Mouse (Mus musculus) Muller cell, postnatal 12 days (primary cell): ENCODE data around the gene Zcchc4.
"Not testable (repeated sequence)": the region's sequence is repeated elsewhere in the genome, so short reads cannot be mapped to it uniquely, and the experiment has no call there.

Experiments used
- DNase-seq: peaks from one replicate; pipeline ENCODE4 v3.0.0-alpha.2; 2015; ENCODE audit errors: inconsistent ontology term

Gene Zcchc4

DNA sequence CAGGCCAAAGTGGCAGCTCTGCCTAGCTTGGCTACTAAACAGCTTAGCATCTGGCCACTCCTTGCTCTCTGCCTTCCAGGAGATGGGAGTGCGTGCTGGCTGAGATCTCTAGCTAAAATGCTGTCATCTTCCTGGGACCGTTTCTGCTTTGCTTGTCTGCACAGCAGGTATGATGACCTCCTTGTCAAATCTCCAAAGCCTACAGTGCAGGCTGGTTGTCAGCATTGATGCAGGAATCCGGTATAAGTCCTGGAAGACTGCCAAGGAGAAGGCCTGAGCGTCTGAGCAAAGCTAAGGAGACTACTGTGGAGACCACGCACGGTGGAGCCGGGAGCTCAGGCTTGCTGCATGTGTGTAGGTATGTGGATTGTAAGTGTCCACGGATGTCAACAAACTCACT is at the start of gene Zcchc4:
TSS of gene Zcchc4 (plus strand) at position 173 of the 400 bp plus-strand sequence.
- DNase-seq, result peak; percentile 19

DNA sequence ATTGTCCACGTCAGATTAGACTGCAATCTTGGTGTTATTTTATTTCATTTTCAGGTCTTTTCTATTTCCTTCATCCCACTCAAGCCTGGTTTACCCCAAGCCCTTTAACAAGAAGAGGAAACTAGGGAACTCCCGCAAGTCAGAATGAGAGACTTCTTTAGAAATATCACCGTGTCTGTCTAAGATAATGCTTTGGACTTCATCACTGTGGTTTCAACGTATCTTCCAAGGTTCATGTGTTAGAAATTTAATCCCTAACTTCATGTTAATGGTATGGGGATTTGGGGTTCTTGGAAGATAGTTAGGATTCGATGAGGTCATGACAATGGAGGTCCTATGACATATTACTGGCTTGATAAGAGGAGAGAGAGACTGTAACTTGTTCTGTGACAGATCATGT is 47.5 kb upstream of the Zcchc4 start:
- no peak for DNase-seq

DNA sequence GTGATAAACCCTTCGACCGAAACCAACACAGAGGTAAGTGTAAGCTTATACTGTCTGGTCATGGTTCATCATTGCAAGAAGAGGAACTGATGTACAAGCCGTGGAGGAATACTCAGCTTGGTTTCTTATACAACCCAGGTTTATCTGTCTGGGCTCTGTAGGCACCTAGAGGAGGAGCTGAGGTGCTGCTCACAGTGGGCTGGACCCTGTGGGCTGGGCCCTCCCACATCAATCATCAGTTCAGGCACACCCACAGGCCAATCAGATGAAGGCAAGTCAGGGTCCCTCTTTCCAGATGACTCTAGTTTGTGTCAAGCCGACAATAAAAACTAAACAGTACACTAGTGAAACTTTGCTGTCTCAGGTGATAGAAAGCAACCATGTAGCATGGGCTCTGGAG is 42.4 kb upstream of the Zcchc4 start:
- no peak for DNase-seq

DNA sequence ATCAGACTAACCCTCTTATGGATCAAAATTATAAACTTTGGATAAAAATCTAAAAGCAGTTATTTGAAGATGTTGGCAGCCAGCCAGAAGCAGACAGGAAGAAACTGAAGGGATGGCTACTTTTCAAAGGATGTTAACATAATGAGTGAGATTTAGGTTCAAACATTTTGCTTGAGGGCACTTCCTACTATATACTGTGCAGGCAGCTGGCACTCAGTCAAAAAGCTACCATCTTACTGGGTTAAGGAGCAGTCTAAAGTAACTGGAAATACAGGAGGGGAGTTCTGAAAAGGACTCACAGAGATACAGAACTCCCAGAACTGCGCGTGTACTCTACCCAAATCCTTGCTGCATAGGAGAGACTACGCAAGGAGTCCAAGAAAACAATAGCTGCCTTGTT is 39.2 kb upstream of the Zcchc4 start:
- DNase-seq, result no peak

DNA sequence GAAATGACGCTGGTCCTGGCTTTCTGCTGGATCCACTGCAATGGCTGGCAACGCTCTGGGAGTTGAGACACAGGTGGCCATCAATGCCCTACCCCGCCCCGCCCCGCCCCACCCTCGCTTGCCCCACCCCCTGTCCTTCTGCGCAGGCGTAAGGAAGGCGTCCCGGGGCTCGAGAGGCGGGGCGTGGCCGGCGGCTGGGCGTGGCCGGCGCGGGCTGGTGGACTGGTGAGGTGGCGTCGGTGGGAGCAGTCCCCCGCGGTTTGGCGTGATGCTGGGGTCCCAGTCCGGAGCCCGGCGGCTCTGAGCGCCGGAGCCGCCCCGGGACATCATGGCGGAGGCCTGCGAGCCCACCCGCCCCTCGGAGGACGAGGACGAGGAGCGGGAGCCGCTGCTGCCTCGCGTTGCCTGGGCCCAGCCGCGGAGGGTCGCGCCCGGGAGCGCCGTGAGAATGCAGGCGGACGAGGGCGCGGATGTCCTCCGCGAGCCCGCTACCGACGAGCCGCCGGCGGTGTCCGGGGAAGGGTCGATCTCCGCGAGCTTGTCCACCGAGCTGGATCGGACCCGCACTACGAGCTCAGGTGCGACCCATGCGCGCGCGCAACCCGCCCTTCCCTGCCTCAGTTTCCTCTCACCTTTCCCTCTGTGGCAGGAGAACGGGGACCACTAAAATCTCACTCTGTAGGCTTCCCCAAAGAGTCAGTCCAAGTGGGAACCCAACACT is 33.7 kb upstream of the Zcchc4 start, which contains the start of gene Pi4k2b:
TSS of gene Pi4k2b (plus strand) at position 184 of the 721 bp plus-strand sequence.
- peak; percentile 93 for DNase-seq

GRCm38 (mm10) chr5:52742112-52742813 is 32.9 kb upstream of the Zcchc4 start:
- DNase-seq, result peak; percentile 61

DNA sequence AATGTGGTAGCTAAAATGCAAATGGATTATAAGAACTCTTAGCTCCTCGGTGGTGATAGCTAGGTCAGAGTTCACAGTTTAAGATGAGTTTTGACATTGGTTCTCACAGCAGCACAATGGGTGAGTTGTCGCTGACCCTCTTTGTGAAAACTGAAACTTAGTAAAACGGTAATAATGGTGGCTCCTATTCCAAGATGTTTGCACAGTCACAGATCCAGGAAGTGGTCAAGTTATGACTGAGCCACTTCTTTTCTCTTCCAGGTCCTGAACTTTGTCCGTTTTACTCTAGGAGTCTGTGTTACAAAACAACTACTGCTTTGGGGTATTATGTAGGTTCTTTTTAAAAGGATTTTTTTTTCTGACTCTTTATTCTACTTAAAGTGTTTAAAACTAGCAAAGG is 32.0 kb upstream of the Zcchc4 start:
- DNase-seq, result peak; percentile 3

DNA sequence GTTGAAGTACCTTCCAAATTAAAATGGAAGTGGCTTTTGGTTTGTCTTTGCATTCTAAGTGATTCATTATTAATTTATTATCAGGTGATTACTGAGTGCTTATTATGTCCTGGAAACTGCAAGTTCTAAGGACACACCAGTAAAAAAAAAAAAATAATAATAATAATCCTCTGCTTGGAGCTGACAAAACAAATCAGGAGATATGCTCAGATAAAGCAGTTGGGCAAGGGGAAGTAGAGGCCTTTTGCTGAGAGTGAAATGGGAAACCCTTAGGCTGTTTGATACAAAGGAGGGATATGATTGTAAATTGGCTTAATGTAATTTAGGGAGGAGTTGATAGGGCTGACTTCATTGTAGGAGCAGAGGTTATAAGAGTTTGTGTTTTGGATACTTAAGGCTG is 28.3 kb upstream of the Zcchc4 start:
- DNase-seq, result no peak

DNA sequence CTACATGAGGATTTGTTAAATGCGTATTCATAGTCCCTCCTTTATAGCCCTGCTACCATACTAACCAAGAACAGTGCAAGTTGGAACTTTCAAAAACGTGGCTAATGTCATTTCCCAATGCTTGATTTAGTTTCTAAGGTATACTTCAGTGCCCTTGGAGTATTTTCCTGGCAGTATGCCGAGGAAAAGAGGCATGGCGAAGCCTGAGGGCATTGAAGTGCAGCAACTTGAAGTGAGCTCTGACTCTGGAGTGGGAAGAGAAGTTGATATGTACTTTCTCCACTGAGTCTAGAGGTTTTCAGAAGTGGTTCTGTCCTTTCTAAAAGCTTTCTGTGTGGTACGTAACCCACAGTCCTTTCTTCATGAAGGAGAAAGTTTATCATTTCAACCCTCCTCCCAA is 26.5 kb upstream of the Zcchc4 start:
- no peak for DNase-seq

DNA sequence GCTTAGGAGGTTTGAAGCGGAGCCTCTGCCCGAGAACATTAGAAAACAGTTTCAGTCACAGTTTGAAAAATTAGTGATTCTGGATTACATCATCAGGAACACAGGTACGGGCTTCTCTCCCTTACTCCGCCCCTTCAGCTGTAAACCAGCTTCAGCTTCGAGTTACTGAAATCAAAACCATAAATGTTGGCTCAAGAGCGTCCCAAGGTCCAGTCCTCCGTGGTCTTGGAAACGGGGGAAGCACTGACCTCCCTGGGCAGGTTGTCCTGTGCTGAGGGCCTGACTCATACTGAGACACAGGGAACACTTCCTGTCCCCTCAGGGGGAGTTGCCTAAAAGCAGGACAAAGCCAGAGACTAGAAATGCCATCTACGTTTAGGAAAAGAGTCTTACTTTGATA is 22.1 kb upstream of the Zcchc4 start:
- no peak for DNase-seq

- no peak for DNase-seq
Measured at GRCm38 (mm10) chr5:52754196-52754595, 21.0 kb upstream of the Zcchc4 start.

DNA sequence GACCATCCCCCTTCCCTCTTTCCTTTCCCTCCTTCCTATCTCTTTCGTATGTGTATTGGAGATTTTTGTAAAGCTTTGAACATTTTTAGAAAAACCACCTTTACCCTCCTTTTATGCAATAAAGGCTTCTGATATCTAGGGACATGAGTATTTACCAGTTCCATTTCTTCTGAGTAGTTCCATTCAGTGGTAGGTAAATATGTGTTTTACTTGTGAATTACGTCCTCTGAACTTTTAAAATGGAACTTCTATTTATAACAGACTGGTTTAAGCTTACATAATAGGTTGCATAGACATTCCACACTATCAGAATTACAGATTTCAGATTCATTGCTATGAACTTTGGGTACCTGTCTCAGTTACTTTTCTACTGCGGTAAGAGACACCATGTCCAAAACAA is 19.9 kb upstream of the Zcchc4 start:
- DNase-seq, result no peak

- no peak for DNase-seq
Measured at GRCm38 (mm10) chr5:52755989-52756388, 19.2 kb upstream of the Zcchc4 start.

GRCm38 (mm10) chr5:52762586-52762985 is 12.6 kb upstream of the Zcchc4 start:
- DNase-seq, result no peak

DNA sequence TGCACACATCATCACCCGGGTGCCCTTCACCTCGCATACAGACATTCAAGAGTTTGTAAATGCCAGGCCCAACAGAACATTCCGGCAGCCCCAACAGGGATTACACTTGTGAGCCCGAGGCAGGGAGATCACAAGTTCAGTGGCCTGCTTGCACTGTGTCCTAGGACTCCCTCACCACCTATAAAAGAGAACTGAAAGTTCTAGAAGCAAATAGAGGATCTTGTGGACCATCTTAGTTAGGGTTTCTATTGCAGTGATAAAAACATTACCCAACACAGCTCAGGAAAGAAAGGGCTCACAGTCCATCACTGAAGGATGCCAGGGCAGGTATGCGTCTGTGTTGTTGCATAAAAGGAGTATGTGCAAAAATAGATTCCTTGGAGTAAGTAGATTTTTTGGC is 942 bp upstream of the Zcchc4 start:
- no peak for DNase-seq

DNA sequence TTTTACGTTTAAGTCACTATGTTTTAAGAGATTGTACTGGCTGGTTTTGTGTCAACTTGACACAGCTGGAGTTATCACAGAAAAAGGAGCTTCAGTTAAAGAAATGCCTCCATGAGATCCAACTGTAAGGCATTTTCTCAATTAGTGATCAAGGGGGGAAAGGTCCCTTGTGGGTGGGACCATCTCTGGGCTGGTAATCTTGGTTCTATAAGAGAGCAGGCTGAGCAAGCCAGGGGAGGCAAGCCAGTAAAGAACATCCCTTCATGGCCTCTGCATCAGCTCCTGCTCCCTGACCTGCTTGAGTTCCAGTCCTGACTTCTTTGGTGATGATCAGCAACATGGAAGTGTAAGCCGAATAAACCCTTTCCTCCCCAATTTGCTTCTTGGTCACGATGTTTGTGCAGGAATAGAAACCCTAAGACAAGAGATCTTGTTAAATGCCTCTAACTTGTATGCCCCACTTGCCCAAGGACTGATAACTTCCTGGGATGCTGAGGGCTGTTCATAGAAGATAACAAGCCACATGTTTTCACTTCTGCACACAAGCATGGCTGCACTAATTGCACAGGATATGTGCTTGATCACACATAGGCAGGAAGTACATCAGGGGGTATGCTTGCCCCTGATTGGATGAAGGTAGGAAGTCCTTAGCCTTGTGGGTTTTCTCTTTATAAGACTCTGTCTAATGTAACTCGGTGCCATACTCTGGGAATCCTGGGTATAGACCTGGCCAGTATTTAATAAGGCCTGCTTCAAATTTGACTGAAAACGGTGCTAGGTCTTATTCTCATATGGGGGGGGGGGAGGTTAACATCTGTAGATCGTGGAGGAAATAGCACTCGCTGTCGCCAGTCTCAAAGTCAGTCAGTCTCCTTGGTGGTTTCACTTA is 1.5 kb downstream of the Zcchc4 start:
- DNase-seq, result not testable (repeated sequence)

DNA sequence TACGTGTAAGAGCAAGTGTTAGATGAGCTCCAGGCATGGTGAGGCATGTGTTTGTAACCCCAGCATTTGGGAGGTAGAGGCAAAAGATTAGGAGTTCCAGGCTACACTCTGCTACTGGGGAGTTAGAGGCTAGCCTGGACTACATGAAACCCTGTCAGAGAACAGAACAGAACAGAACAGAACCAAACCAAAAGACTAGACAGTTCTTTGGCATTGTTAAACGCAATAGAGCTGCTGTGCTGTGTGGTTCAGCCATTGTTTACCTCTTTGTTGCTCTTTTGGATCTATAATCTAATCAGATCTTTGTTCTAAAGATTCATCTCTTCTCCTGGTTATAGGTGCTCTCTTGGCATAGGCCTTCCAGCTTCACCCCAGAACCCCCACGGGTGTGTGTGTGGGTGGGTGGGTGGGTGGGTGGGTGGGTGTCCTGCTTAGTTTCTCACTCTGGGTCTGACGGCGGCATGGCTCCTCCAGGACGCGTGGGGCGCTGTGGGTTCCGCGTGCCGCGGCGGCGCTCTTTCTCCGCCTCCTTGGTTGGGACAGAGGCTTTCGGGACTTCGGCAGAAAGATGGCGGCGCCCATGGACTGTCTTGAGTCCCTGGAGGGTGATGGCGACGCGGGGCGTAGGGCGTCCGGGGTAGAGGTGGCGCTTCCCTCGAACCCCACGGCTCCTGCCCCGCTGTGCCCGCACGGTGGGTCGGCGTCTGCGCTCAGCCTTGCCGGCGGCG is 7.5 kb downstream of the Zcchc4 start:
- DNase-seq, result peak; percentile 86

DNA sequence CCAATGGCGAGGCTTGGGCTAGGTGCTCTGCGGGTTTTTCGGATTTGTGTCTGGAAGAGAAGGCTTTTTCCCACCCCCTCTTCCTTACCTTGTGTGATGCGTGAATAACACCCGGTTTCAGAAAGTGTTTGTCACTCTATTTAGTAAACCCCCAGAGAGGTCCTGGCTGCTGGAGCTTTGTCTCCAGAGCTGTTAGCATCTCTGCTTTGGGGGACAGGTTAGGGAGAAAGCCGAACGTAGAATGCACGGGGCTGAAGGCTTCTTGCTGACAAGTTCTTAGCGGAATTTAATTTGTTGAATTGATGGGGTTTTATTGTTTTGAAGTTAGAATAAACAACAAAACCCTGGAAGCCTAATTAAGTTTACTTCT is 8.0 kb downstream of the Zcchc4 start:
- no peak for DNase-seq

GRCm38 (mm10) chr5:52783957-52784356 is 8.7 kb downstream of the Zcchc4 start:
- no peak for DNase-seq

DNA sequence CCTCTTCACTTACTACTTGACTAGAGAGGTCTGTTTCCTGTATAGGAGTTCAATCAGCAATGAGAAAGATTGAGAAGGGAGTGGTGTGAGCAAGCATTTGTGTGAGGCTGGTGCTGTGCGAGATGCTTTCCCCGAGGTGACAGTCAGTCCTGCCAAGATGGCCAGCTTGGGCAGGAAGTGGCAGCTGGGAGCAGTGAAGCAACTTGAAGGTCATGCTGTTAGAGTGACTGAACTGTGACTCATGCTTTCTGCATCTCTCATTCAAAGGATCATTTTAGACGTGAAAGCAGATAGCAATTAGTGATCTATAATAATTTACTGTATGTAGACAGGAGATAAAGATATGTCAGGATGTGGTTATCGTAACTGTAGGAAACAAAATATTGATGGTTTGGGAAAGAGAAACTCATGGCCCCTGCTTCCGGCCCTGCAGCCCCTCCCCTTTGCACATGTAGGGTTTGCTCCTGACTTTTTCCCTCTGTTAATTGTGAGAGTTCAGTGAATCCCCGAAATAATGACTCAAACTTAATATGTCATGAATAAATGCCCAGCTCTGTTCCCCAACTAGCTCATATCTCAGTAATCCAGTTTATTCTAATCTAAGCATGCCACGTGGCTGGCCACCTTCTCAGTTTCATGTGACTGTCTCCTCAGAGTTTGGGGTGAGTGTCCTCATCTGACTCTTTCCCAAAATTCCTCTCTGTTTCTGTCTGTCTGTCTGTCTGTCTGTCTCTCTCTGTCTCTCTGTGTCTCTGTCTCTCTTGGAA is 11.5 kb downstream of the Zcchc4 start:
- peak; percentile 76 for DNase-seq

- DNase-seq, result no peak
Measured at GRCm38 (mm10) chr5:52793230-52793629, 18.0 kb downstream of the Zcchc4 start.
